Mouse (Mus musculus) liver, embryonic 12.5 days (tissue): ENCODE data around the gene Ano8. TPM values are rescaled to one million over a fixed set of nuclear protein-coding genes. Genes with fewer than 3 reads are reported as not detected.

Source experiments
- ATAC-seq: fragments of 200-750 bp; cut with Nextera tagmentation; 2 replicates; pipeline ENCODE4 v1.8.0; 2017; ENCODE audit warnings: moderate number of reproducible peaks, mild to moderate bottlenecking, moderate library complexity
- H3K27ac ChIP-seq: fragments of 300-500 bp; sonication (generic); 2 replicates; pipeline ENCODE4 v1.5.1; 2016; ENCODE audit warnings: mild to moderate bottlenecking
- H3K27me3 ChIP-seq: fragments of 300-500 bp; sonication (generic); replicated peaks from 2 replicates; pipeline ENCODE4 v1.6.1; 2016; ENCODE audit warnings: mild to moderate bottlenecking, moderate library complexity
- H3K36me3 ChIP-seq: fragments of 300-500 bp; sonication (generic); 2 replicates; pipeline ENCODE4 v1.6.1; 2016; ENCODE audit warnings: mild to moderate bottlenecking, moderate library complexity
- H3K4me1 ChIP-seq: fragments of 300-500 bp; sonication (generic); 2 replicates; pipeline ENCODE4 v1.6.1; 2016
- H3K4me2 ChIP-seq: fragments of 300-500 bp; sonication (generic); 2 replicates; pipeline ENCODE4 v1.6.1; 2016; ENCODE audit warnings: mild to moderate bottlenecking, moderate library complexity
- H3K4me3 ChIP-seq: fragments of 300-500 bp; sonication (generic); 2 replicates; pipeline ENCODE4 v1.5.1; 2016; ENCODE audit warnings: mild to moderate bottlenecking, moderate library complexity
- H3K9ac ChIP-seq: fragments of 300-500 bp; sonication (generic); 2 replicates; pipeline ENCODE4 v1.6.1; 2016; ENCODE audit warnings: mild to moderate bottlenecking, moderate library complexity
- H3K9me3 ChIP-seq: fragments of 300-500 bp; sonication (generic); replicated peaks from 2 replicates; pipeline ENCODE4 v1.6.1; 2016; ENCODE audit warnings: mild to moderate bottlenecking, moderate library complexity
- WGBS: fragments of 180-500 bp; shearing (Covaris S2); methylation state at CpG from one replicate; pipeline ENCODE4 v1.1.7; 2016; ENCODE audit not compliant: insufficient replicate concordance; 5-methylcytosine and 5-hydroxymethylcytosine counted together
- polyA plus RNA-seq: library from polyadenylated mRNA; unstranded; fragments of >200 nt; fragmentation: Nextera tagmentation; extraction: Ambion mirVana; gene quantifications from 2 replicates; pipeline ENCODE4 v1.2.1, GENCODE M21; 2016

The Ano8 gene
- polyA plus RNA-seq, 1 experiment from 2014 or later = 1.2 TPM

DNA sequence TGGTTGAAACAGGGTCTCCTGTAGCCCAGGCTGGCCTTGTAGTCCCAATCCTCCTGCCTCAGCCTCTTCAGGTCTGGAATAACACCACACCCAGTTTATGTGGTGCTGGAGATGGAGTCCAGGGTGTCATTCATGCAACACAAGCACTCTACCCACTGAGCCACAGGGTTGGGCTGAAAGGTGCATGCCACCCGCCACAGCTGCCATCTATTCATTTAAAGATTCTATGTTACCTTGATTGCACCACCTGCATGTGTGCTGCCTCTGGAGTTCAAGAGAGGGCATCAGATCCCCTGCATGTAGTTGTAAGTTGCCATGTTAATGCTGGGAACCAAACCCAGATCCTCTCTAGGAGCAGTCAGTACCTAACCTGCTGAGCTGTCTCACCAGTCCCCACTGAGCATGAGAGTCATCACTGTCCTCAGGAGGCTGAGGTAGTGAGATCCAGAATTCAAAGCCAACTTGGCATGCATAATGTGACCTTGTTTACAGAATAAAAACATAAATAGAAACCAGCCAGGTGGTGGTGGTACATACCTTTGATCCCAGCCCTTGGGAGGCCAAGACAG is 11.4 kb upstream of the Ano8 start:
- Histone ChIP-seq H3K9me3 (no peaks in the 10 kb centered on the region), H3K27me3 (0 out of 2 replicates have a peak, but pooled peaks cover 3% of the 10 kb centered on the region), H3K9ac (no peak overlapping the region), H3K27ac (no peak overlapping the region), H3K36me3 (peaks cover 25% of the 10 kb centered on the region), H3K4me1 (peaks cover 54% of the 10 kb centered on the region), H3K4me3 (no peak overlapping the region), H3K4me2 (no peak overlapping the region)
- WGBS = 75% methylated on average over 1 of the region's 1 CpGs
- ATAC-seq = no peak

DNA sequence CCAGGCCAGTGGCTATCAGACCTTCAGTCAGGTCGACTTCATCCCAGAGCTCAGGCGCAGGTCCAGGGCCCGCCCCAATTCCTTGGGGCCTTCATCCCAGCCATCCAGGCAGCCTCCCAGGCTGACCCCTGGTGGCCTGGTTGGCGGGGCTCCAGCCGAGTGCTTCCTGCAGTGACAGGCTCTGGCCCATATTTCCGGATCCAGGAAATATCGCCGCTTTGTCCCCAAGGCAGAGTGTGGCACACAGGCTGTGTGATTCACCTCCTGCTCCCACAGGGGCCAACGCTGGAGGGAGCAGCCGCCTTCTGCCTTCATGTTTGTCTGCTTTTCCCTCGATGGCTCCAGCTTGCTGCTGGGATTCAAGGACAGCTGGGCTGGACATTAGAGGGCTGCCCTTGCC is 10.7 kb upstream of the Ano8 start:
- Histone ChIP-seq H3K4me1 (peaks cover 54% of the 10 kb centered on the region), H3K9ac (no peak overlapping the region), H3K4me3 (no peak overlapping the region), H3K36me3 (peaks cover 32% of the 10 kb centered on the region), H3K4me2 (no peak overlapping the region), H3K9me3 (no peaks in the 10 kb centered on the region), H3K27me3 (no peaks in the 10 kb centered on the region), H3K27ac (no peak overlapping the region)
- no peak for ATAC-seq
- WGBS = 51% methylated on average over 11 of the region's 11 CpGs

DNA sequence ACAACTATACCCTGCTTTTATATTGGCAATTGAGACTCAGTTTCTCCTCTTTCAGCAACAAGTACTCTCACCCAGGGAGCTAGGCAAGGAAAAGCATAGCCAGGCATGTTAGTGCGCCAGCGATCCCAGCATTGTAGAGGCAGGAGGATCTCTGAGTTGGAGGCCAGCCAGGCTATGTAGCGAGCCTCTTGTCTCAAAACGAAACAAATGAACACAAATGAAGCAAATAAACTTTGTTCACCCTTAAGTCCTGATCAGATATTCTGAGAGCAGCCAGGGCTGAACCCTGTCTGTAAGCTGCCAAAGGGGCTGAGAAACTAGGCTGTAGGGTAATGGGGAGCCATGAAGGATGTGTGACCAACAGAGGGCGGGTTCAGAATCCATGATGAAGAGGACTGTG is 10.0 kb upstream of the Ano8 start:
- H3K4me2 ChIP-seq = no peak overlapping the region
- H3K9me3 ChIP-seq = no peaks in the 10 kb centered on the region
- no peak overlapping the region for H3K4me3 ChIP-seq
- peaks cover 54% of the 10 kb centered on the region for H3K4me1 ChIP-seq
- no peak overlapping the region for H3K27ac ChIP-seq
- WGBS = 91% methylated on average over 5 of the region's 5 CpGs
- no peak for ATAC-seq
- no peak overlapping the region for H3K9ac ChIP-seq
- H3K36me3 ChIP-seq = peaks cover 39% of the 10 kb centered on the region
- no peaks in the 10 kb centered on the region for H3K27me3 ChIP-seq

DNA sequence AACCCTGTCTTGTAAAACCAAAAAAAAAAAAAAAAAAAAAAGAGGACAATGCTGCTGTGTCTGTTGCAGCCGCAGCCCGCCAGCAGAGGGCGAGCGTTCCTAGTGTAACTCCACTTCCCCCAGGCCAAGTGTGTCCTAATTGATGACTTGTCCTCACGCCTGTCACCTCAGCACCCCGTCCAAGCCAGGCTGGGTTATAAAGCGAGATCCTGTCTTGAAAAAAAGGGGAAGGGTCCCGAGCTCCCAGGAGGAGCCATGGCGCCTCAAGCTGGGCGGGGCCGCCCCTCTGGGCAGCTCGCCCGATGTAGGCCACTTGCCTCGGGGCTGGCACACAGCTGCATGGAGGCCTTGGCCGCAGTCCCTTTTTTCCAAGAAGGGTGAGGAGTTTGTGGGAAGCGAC is 9.3 kb upstream of the Ano8 start:
- Histone ChIP-seq H3K9ac (no peak overlapping the region), H3K4me1 (peaks cover 52% of the 10 kb centered on the region), H3K9me3 (no peaks in the 10 kb centered on the region), H3K4me3 (no peak overlapping the region), H3K27me3 (no peaks in the 10 kb centered on the region), H3K4me2 (no peak overlapping the region), H3K27ac (no peak overlapping the region), H3K36me3 (peaks cover 46% of the 10 kb centered on the region)
- WGBS = 30% methylated on average over 16 of the region's 16 CpGs
- ATAC-seq = peak; percentile 20; the same call in 1 of the 2 replicates

DNA sequence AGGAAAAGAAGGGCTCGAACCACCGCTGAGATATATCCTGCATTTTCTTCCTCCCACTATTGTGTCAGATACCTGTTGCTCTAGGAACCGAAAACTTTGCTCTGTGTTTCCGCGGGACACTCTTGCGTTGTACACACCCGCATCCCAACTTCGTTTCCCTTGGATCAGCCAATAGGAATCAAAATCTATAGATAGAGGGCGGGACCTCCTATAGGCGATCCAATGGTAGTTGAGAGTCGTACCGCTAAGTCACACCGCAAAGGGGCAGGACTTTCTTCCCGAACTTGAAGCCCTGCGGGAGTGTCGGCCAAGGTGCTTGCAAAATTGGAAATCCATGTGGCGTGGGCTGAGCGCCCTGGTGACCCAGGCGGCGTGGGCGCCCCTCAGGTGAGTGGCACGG is 2.7 kb upstream of the Ano8 start:
- peak; percentile 85 for ATAC-seq
- Histone ChIP-seq H3K4me1 (peaks cover 48% of the 10 kb centered on the region), H3K4me3 (peak overlapping the region; percentile 85), H3K27ac (peak overlapping the region; percentile 82), H3K9ac (peak overlapping the region; percentile 84), H3K36me3 (peaks cover 37% of the 10 kb centered on the region), H3K27me3 (peaks cover 7% of the 10 kb centered on the region; the same call in 1 of the 2 replicates), H3K4me2 (peak overlapping the region; percentile 100), H3K9me3 (no peaks in the 10 kb centered on the region)
- WGBS = under 1% methylated on average over 22 of the region's 22 CpGs

DNA sequence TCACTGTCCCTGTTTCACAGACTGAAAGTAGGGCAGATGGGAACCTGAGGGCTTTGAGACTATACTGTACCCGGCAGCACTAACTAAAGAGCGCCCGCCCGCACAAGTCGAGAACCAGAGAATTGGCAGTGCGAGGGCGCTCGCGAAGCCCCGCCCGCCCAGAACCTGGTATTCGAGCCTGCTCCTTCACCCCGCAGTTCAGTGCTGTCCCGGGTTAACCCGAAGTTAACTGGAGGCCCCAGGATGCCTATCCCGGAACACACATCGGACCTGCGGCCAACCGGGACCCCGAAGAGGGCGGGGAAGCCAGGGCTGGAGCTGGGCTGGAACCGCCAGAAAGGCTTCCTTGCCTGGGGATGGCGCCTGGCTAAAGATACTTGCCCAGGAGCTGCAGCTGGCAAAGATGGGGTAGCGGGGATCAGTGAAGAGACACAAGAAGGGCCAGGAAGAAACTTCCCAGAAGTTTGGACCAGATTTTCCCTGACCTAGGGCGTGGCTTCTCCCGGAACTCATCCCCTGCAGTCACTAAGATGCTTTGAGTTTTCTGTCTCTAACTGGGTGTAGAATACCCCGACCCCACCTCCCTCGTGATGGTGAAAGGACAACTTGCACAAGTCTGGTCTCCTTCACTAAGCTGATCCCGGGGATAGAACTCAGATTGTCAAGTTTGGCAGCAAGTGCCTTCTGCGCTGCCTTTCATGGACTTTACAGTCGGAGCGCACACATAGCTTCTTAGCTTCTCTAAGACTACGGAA is 2.1 kb upstream of the Ano8 start, which contains the start of gene Gtpbp3:
TSS of gene Gtpbp3 (plus strand) at position 413 of the 755 bp plus-strand sequence.
- Histone ChIP-seq H3K9ac (peak within 1 kb of the TSS; percentile 84), H3K27ac (peak within 1 kb of the TSS; percentile 82), H3K4me3 (peak within 1 kb of the TSS; percentile 85), H3K4me2 (peak within 1 kb of the TSS; percentile 100), H3K9me3 (no peaks in the 10 kb centered on the region), H3K4me1 (peaks cover 45% of the 10 kb centered on the region), H3K27me3 (peaks cover 7% of the 10 kb centered on the region; the same call in 1 of the 2 replicates), H3K36me3 (peaks cover 32% of the 10 kb centered on the region)
- WGBS = 2% methylated on average over 33 of the region's 33 CpGs
- ATAC-seq = peak; percentile 45

DNA sequence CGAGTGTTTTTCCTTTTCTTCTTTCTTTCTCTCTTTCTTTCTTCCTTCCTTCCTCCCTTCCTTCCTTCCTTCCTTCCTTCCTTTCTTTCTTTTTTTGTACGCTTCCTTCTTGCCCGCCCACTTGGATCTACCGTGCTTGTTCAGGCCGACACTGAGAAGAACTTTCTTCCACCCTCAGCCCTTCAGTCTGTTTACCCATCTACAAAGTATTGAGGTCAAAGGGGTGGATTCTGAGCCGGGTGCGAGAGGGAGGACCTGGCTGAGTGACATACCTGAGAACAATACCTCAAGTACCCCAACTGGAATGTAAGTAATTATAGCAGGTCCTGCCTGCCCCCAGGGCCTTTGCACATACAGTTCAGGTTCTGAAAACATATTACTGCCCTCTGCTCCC is 370 bp upstream of the Ano8 start:
- no peak for ATAC-seq
- peaks cover 17% of the 10 kb centered on the region for H3K36me3 ChIP-seq
- peak overlapping the region; percentile 69; the same call in 1 of the 2 replicates for H3K9ac ChIP-seq
- peaks cover 20% of the 10 kb centered on the region for H3K27me3 ChIP-seq
- H3K4me1 ChIP-seq = peaks cover 46% of the 10 kb centered on the region
- no peaks in the 10 kb centered on the region for H3K9me3 ChIP-seq
- peak overlapping the region; percentile 91 for H3K4me2 ChIP-seq
- WGBS = 33% methylated on average over 7 of the region's 7 CpGs
- peak overlapping the region; percentile 66 for H3K4me3 ChIP-seq
- H3K27ac ChIP-seq = no peak overlapping the region

DNA sequence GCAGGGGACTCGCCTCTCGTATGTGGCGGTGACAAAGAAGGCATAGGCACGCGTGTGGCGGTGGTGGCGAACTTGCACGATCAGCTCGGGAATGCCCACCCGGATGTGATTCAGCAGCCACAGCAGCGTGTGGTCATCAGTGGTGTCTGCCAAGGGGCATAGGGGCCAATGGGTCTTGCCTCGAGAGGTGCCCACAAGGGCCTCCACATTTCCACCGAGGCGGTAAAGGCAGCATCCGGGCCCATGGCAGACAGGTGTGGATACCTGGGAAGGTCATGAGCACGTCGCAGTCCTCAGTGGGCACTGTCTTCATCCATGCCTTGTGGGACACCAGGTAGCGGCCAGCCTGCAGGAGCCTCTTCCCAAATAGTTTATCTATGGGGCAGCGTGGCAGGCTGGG is 1.0 kb downstream of the Ano8 start:
- Histone ChIP-seq H3K36me3 (peaks cover 3% of the 10 kb centered on the region; the same call in 1 of the 2 replicates), H3K4me2 (peak overlapping the region; percentile 91), H3K9me3 (no peaks in the 10 kb centered on the region), H3K27ac (no peak overlapping the region), H3K27me3 (peaks cover 30% of the 10 kb centered on the region), H3K9ac (no peak overlapping the region), H3K4me3 (peak overlapping the region; percentile 66; the same call in 1 of the 2 replicates), H3K4me1 (peaks cover 54% of the 10 kb centered on the region)
- WGBS = 83% methylated on average over 19 of the region's 19 CpGs
- no peak for ATAC-seq

DNA sequence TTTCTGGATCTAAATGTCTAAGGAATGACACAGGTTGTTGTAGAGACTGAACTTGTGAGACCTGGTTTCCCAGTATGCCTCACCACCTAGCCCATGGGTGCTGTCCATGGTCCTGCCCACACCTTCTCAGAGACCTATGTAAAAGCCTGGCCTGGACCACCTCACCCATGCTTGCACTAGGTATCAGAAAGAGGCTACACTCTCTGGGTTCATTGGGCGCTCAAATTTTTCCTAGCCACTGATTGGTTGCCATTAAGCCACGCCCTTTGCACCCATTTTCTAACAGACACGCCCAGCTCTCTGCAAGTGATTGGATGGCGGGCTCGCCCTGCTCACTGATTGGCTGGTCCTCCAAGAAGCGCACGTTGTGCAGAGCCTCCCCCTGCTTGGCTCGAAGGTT is 1.8 kb downstream of the Ano8 start:
- Histone ChIP-seq H3K4me1 (peaks cover 52% of the 10 kb centered on the region), H3K9me3 (no peaks in the 10 kb centered on the region), H3K36me3 (0 out of 2 replicates have a peak, but pooled peaks cover 2% of the 10 kb centered on the region), H3K4me3 (no peak overlapping the region), H3K9ac (no peak overlapping the region), H3K27me3 (peaks cover 35% of the 10 kb centered on the region), H3K27ac (no peak overlapping the region), H3K4me2 (no peak overlapping the region)
- ATAC-seq = no peak
- WGBS = 35% methylated on average over 8 of the region's 8 CpGs

DNA sequence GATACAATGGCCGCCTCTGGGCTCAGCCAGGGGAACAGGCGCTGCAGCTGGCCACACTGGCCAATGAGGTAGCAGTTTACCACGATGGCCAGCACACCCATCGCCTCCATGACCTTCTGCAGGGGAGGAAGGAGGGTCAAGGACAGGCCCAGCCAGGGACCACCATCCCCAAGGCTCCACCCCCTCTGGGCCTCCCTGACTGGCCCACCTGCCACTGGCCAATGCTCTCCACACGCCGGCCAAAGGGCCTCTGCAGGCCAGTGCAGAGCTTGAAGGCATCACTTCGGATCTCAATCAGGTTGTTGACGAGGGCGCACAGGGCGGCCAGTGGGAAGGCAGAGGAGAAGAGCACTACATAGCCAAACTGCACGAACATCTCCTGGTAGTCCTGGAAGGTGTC is 6.8 kb downstream of the Ano8 start:
- Histone ChIP-seq H3K9me3 (no peaks in the 10 kb centered on the region), H3K27ac (no peak overlapping the region), H3K4me2 (no peak overlapping the region), H3K4me3 (no peak overlapping the region), H3K36me3 (peaks cover 19% of the 10 kb centered on the region), H3K27me3 (peaks cover 45% of the 10 kb centered on the region), H3K4me1 (peaks cover 54% of the 10 kb centered on the region), H3K9ac (no peak overlapping the region)
- 74% methylated on average over 11 of the region's 11 CpGs for WGBS
- no peak for ATAC-seq

DNA sequence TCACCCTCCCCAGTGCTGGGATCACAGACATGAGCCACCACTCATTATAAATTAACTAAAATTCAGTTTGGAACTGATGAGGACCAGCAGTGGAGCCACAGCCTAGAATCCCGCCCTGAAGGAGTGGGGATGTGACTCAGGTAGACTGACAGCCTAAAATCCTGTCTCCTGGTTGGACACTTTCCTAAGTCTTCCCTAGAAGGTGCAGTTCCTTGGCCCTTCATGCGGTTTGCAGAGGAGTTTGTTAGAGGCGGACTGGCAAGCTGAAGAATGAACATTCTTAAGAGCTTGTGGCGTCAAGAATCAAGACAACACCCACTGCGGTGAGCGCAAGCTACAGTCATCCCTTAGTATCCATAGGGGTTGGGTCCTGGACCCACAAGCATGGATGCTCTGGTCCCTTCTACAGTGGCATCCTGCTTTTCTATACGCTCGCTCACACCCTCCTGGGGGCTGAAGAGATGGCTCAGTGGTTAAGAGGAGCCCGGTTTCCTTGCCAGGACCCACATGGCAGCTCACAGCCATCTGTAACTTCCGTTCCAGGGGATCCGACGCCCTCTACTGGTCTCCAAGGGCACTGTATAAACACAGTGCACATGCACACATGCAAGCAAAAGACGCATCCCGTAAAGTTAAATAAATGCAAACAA is 8.4 kb downstream of the Ano8 start:
- H3K4me2 ChIP-seq = peak overlapping the region; percentile 97
- peaks cover 43% of the 10 kb centered on the region for H3K27me3 ChIP-seq
- H3K36me3 ChIP-seq = peaks cover 35% of the 10 kb centered on the region
- ATAC-seq = no peak
- H3K9ac ChIP-seq = peak overlapping the region; percentile 78
- H3K4me1 ChIP-seq = peaks cover 53% of the 10 kb centered on the region
- H3K27ac ChIP-seq = no peak overlapping the region
- WGBS = 28% methylated on average over 14 of the region's 14 CpGs
- no peaks in the 10 kb centered on the region for H3K9me3 ChIP-seq
- H3K4me3 ChIP-seq = peak overlapping the region; percentile 69
